ENCODE assay signal across 7 mouse cellular contexts in the genomic region with DNA sequence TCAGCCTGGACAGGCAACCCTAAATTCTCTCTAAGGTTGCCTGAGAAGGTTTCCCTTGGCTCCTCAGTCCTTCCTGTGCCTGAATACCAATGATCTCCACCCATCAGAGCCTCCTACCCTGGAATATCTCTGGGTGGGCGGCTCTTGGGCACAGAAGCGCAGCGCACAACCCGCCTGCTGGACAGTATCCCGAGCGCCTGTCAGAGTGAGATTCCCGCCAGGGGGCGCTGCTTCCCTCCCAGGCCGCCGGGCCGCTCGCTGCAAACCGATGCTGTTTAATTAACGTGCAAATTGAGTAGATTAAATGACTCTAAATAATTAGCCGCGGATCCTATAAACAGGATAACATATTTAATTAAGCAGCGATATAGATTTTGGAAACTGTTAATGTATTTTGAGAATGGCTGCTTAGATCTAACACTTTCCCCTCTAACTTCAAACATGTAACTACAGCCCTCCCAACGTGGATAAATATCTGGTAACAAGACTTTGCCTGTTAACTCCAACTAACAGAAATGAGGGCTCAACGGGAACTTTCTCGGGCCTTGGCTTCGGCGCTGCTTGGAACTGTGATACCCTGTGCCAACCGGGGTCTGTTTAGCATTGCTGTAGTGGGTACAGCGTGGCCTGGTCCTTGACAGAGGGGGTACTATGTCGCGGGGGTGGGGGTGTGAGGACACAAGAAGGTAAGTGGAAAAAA. TPM values are rescaled to one million over a fixed set of nuclear protein-coding genes. Genes with fewer than 3 reads are reported as not detected.
DNase-seq lines count a peak whose midpoint lies in the region; ATAC-seq lines count a peak whose summit lies in the region.

No protein-coding gene starts in this region.

- DNase-seq in CD4-positive helper T cell, adult 2 months (ENCODE audit: low read depth, low spot score), result peak; percentile 28
- peak; percentile 26 for DNase-seq in adipocyte (ENCODE audit: low spot score)
- DNase-seq in embryo, embryonic 10.5 days (ENCODE audit: low spot score), result peak; percentile 87
- DNase-seq in layer of hippocampus, adult 9-11 months, result peak; percentile 13
- DNase-seq in right cerebral cortex, postnatal 36 days (ENCODE audit: low spot score in 2 of 2), result peak; percentile 20 to 41

- peak; percentile 32 to 76; a peak in 2 of 4 replicates for ATAC-seq in hematopoietic stem cell, adult 5-6 weeks (replicated peaks in 1 of 2; ENCODE audit: insufficient read depth in 1 of 2, low FRiP score in 2 of 2, low TSS enrichment in 1 of 2, low read depth in 1 of 2, poor library complexity in 2 of 2, severe bottlenecking in 2 of 2)
- ATAC-seq in megakaryocyte, adult 5-6 weeks (ENCODE audit: poor library complexity, severe bottlenecking), result peak; percentile 69

RNA-seq across cellular contexts. Expression of a gene that starts 6.9 kb away (rescaled TPM):
- total RNA-seq in hematopoietic stem cell, adult 5-6 weeks (2017), result not detected in 2 replicates
- not detected in 2 replicates for total RNA-seq in megakaryocyte, adult 5-6 weeks (2015)
- total RNA-seq in megakaryocyte, adult 5-6 weeks (2017), result not detected in 2 replicates

RNA-seq across cellular contexts. Expression of a gene that starts 52.0 kb away (rescaled TPM):
- total RNA-seq in hematopoietic stem cell, adult 5-6 weeks (2017), result 28.8 and 39.8 TPM in 2 replicates
- 11.4 and 14.9 TPM in 2 replicates for total RNA-seq in megakaryocyte, adult 5-6 weeks (2015)
- 6.7 and 21.9 TPM in 2 replicates for total RNA-seq in megakaryocyte, adult 5-6 weeks (2017)

Comparison
In these comparisons a context has a peak if more than half of its experiments do, and no peak if none do; other contexts are left out.
1. Peak in every context shown above with its lines: DNase-seq and ATAC-seq.
2. DNase-seq: peak in every context shown above with its lines; median percentile 87 in embryo, embryonic 10.5 days; 30 in right cerebral cortex, postnatal 36 days; 28 in CD4-positive helper T cell, adult 2 months; 26 in adipocyte; 13 in layer of hippocampus, adult 9-11 months.